Mouse (Mus musculus): ENCODE data around the gene Creb3l2. TPM values are rescaled to one million over a fixed set of nuclear protein-coding genes. Genes with fewer than 3 reads are reported as not detected.

Gene Creb3l2
- total RNA-seq, 2 experiments from 2014 or later = 9.3 to 9.4 TPM

- no peak for DNase-seq (ENCODE audit: low spot score in 2 of 2)
Observed at GRCm38 (mm10) chr6:37442781-37443180, 835 bp upstream of the Creb3l2 start.

DNA sequence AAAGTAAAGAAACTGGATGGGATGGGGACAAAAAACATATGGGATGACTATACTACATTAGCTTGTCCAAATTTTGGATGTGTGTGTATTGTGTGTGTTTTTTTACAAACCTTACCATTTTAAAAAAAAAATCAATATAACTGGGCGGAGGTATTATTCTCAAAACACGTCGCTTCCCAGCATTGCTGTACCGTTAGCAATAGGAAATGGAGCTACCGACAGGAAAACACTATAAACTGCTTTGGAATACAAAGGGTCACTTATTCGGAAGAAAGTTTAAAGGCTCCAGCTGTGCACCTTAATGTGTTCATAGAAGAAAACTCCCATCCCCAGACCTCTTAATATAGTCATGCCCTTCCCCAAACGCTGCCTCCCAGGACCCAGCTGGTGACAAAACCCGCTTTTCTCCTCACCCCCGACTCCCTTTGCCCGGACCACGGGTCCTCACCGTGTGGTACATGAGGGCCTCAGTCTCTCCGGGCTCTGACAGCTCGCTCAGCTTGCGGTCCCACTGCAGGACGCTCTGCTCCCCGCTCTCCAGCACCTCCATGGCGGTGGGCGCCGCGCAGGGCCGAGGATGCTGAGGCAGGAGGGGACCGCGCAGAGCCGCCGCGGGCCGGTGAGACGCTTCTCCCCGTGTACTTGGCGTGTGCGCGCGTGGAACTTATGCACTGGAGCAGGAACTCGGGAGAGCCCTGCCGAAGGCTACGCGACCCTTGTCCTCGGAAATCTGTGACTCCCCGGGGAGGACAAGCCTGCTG lies 515 bp downstream of the Creb3l2 start:
- no peak for DNase-seq (ENCODE audit: low spot score in 2 of 2)

DNA sequence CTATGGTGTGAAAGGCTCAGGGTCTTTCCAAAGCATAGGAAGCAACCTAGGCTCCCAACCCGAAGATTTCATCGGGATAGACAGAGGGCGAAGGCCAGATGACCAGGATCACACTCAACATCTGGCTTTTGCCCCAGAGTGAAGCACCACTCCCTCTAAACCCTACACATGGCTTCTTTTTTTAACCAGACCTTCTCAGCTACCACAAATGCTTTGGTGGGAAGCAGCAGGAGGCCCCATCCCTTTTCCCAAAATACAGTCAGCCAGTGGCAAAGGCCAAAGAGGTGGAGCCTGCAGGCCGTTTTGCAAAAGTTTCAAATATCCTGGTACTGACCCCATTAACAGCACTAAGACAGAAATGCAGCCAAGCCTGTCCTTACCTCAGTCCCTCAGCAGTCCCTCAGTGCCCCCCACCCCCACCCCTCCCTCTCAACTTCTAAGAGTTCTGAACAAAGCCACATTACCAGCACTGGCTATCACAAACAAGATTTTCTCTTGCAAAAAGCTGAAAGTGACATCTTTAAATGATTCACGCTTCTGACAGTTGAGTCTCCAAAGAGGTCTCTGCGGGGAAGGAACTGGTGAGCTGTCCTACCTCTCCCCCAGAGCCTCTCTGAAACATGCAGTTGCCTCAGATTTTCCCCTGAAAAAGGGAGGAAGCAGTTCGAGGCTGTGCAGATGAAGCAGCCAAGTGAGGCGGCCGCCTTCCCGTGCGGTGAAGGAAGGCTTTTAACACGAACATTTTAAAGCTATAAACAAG lies 1.3 kb downstream of the Creb3l2 start:
- no peak for DNase-seq (ENCODE audit: low spot score in 2 of 2)

DNA sequence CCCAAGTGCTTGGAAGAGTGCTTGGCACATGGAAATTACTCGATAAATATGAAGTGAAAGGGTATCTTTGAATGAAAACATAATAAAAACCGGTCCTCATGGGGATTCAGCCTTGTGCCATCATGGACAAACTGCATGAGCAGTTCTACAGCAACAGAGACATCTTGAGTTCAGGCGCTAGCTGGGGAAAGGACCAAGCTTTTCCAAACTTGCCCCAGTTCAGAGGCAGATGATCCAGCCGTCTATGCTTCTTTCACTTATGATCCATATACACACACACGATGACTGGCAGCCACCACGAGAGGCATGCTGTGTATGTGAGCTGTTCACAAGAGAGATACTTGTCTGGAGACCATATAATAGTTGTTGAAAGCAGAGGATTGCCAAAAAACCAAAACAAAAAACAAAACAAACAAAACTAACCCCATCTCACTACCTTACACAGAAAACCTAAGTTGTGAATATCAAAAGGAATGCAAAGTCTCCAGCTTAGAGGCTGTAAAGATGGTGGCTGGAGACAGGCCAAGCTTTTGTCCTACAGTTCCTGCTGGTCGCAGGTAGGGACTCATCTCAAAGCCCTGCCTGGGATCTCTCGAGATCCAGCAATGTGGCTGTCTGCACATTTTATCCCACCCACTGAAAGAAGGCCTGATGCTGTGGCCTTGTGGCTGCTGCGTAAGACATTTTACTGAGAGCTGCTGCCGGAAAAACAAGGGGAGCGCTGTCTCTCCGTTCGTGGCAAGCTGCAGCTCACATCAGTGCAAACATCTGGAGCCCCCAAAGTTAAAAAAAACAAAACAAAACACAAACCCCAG lies 2.1 kb downstream of the Creb3l2 start:
- DNase-seq (ENCODE audit: low spot score in 2 of 2) = no peak

DNA sequence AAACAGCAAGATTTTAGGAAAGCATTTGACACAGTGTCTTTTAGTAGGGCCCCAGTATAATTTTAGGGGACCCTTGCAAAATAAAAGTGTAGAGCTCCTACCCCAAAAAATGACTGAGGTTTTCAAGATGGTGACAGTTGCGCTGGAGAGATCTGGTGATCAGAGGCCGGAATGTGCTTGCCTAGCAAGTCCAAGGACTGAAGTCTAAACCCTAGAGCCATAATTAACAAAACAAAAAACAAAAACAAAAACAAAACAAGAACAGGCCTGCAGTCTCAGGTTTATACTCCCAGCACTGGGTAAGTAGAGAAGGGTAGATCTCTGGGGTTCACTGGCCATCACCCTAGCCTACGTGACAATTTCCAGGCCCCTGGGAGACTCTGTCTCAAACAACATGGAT lies 3.4 kb downstream of the Creb3l2 start:
- DNase-seq (ENCODE audit: low spot score in 2 of 2) = no peak

- no peak for DNase-seq (ENCODE audit: low spot score in 2 of 2)
Observed at GRCm38 (mm10) chr6:37437086-37437485, 4.9 kb downstream of the Creb3l2 start.

GRCm38 (mm10) chr6:37435391-37435790 lies 6.6 kb downstream of the Creb3l2 start:
- DNase-seq (ENCODE audit: low spot score in 2 of 2) = no peak

DNA sequence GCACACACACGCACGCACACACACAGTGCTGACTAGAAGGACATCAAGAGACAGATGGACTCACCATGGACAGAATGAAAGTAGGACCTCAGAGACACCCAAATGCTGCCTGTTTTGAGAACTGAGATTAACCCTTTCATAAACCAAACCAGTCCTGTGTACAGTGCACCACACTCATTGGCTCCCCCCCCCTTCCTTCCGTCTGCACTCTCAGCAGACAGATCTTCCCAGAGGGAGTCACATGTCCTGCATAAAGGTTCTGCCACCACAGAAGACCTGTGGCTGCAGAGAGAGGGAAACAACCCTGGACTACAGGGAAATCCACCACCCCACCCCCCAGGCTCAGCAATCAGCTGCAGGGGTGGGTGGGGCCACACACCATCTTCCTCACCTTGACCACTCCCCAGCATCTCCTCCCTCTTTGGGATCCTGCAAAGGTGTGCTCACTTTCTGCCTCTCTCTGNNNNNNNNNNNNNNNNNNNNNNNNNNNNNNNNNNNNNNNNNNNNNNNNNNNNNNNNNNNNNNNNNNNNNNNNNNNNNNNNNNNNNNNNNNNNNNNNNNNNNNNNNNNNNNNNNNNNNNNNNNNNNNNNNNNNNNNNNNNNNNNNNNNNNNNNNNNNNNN lies 12.0 kb downstream of the Creb3l2 start:
- DNase-seq (ENCODE audit: low spot score in 2 of 2) = no peak

DNA sequence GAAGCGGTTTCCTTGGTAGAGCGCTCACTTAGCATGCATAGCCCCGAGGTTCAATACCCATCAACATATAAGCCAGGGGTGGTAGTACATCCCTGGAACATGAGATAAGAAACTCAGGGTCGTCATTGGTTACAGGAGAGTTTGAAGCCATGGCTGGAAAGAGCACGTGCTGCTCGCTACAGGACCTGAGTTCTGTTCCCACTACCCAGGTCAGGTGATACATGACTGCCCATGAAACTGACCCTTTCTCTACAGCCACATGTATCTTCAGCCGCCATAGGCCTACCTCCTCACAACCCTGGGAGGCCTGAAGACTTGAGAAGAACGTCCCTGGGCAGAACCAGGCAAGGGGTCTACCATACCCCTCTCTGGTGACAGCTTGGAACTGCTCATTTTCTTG lies 13.0 kb downstream of the Creb3l2 start:
- DNase-seq (ENCODE audit: low spot score in 2 of 2) = no peak

DNA sequence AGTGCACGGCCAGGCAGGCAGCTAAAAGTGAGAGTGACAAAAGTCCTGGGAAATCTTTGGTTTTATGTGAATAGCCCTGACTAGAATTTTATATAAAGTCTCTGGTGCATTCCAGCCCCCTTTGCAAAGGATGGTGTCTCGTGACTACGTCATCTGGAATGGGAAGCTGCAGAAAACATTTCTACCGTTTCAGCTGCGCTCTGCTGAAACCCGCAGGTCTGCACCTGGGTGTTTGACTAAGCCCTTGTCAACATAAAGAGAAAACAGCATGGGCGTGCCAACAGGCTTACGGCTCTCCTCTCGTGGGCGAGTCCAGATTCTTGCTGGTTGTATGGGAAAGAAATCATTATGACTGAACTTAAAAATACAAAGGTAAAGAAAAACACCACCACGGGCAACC lies 13.9 kb downstream of the Creb3l2 start:
- no peak for DNase-seq (ENCODE audit: low spot score in 2 of 2)

GRCm38 (mm10) chr6:37426615-37427014 lies 15.3 kb downstream of the Creb3l2 start:
- no peak for DNase-seq (ENCODE audit: low spot score in 2 of 2)

DNA sequence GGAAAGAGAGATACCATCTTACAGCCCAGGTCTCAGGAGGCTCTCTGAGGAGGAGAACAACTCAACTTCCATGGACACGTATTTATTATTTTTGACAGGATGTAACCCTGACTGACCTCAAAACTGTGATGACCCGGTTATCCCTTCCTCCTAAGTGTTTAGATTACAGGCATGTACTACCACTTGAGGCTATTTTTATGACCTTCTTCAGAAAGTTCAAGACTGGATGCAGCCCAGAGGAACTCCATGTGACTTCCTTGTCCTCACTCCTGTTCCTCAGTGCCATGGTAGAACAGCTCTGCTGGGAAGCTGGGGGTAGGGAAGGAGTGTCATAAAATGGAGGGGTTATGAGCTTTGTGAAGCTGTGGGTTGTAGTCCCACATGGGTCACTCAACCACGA lies 16.1 kb downstream of the Creb3l2 start:
- no peak for DNase-seq (ENCODE audit: low spot score in 2 of 2)

DNA sequence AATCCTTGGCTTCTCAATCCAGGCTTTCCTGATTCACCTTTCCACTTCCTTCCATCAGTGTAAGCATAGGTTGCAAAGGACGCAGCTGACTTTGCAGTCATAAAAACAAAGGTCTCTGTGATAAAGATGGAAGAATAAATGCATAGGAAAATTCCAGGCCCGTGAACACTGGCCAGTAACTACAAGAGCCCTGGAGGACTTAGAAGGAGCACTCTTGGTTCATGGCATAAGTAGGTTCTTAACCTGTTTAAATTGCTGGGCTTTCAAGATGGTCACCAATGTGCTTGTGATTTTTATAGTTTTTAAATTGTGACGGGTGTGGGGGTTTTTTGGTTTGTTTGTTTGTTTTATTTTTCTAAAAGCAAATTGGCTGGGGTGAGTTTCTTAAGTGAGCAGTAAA lies 16.9 kb downstream of the Creb3l2 start:
- DNase-seq (ENCODE audit: low spot score in 2 of 2) = no peak

DNA sequence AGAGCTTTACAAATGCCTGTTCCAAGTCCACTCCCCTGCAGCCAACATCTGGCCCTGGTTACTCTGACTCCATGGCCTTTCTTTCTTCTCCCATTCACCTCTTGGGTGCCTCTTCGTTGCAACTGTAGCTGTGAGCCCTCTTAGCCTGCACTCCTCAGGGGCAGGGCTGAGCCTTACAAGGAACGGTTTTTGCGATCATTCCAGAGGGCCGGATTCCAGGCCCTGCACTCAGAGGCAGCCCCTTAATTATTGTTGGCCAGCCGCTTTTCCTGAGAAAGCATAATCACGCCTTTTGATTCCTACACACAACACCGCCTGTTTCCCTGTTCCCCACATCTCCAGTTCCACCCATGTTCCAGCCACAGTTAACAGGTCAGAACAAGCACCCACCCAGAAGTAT lies 17.6 kb downstream of the Creb3l2 start:
- no peak for DNase-seq (ENCODE audit: low spot score in 2 of 2)

DNA sequence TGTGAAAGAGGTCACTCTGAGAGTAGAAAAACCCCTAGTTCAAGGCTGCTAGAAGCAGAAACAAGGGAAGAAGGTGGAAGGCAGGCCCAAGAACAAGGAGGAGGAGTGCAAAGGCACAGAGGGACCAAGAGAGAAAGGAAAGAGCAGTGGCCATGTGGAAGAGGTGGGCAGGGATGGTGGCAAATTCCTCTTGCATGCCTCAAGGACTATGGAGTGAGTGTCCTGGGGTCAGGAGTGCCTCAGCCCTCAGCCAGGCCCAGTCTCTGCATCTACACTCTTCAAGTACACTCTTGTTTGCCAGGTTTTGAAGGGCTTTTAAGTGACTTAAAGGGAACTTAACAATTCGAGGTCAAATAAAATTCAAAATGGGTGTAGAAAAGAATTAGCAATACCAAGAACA lies 18.6 kb downstream of the Creb3l2 start:
- DNase-seq (ENCODE audit: low spot score in 2 of 2) = no peak

DNA sequence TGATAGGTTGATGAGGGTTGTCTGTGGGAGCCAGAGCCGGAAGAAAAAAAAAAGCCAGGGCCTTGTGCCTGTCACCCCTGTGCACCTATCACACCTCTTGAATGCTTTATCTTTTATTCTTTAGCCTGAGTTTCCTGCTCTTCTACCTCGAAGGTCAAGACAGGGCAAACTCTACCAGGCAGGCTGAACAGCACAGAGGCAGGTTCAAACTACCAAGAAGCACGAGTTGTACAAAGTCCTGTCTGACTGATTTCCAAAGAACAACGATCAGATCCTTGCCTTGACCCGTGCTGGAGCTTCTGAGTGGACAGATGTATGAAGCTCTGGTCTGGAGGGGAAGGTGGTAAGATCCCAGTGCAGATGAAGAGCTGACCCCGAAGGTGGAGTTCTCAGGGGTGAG lies 20.8 kb downstream of the Creb3l2 start:
- no peak for DNase-seq (ENCODE audit: low spot score in 2 of 2)

DNA sequence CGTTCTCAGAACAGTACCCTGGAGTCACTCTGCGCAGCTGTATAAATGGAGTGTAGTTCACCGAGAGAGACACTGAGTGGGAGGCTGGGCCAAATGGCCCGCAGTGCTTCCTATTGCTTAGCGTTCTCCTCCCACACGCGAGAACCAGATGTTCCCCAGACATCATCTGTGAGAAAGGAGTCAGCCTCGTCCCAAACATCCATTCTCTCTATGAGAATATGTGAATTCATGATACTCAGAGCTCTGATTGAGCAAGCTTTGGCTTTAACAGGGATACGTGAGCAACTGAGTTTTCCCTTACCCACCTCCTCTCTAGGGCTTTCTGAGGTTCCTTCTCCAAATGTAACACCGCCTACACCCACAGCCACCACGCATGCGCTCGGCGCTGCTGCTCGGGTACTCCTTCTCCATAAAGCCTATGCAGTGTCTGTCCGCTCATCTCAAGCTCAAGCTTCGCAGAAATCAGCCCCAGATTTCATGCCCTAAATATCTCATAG lies 22.5 kb downstream of the Creb3l2 start:
- DNase-seq (ENCODE audit: low spot score in 2 of 2) = peak; percentile 80 to 90

GRCm38 (mm10) chr6:37418931-37419330 lies 23.0 kb downstream of the Creb3l2 start:
- peak in 1 of 2 experiments; percentile 37 for DNase-seq (ENCODE audit: low spot score in 2 of 2)

DNA sequence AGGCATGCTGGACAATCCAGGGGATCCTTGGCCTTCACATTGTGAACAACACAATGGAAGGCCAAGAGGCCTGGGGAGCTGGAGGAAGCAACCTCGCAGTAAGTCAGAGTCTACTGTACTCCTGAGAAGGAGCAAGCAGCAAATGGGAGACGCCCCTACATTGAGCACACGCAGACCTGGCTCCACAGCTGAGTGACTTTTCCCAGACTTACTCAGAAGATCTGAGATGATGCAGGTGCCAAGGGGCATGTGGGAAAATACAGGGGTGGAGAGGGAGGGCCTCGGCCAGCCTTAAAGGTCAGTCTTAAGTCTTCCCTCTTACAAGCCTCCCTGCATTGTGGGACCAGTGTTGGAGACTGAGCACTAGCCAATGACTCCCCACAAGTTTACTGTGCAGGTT lies 25.2 kb downstream of the Creb3l2 start:
- no peak for DNase-seq (ENCODE audit: low spot score in 2 of 2)

- no peak for DNase-seq (ENCODE audit: low spot score in 2 of 2)
Observed at GRCm38 (mm10) chr6:37415505-37415904, 26.4 kb downstream of the Creb3l2 start.

GRCm38 (mm10) chr6:37415034-37415433 lies 26.9 kb downstream of the Creb3l2 start:
- DNase-seq (ENCODE audit: low spot score in 2 of 2) = no peak
